Mouse (Mus musculus) heart, adult 11 months (tissue): ENCODE results near the gene Zfp775.
A peak's percentile ranks its signal among the peaks of the same experiment; 100 is the strongest.

ENCODE experiments used
- DNase-seq: peaks from one replicate; pipeline ENCODE4 v3.0.0; 2022

The Zfp775 gene

DNA sequence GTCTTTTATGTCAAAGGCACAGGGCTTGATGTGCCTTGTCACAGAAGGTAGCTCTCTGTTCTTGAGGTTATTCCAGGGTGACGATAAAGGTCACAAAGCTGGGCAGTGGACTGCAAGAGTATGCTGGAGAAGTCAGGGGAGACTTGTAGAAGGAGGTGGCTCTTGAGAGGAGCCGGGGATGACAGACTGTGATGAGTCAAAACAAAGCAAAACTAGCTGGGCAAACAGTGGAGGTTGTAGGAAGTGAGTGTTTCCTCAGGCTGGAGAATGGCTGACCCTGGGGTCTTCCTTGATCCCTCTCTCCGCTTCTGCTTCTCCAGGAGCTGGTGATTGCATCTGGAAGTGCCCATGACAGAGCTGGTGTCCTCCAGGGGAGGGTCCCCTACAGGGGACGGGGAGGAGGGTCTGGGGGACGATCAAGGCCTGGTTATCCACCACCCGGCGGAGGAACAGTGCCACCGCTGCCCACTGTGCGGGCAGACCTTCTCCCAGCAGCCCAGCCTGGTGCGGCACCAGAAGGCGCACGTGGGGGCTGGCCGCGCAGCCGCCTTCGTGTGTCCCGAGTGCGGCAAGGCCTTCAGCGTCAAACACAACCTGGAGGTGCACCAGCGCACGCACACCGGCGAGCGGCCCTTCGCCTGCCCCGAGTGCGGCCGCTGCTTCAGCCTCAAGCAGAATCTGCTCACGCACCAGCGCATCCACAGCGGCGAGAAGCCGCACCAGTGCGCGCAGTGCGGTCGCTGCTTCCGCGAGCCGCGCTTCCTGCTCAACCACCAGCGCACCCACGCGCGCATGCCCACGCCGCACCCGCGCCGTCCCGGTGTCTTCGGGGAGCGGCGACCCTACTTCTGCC, 27.2 kb downstream of the Zfp775 start:
- DNase-seq: peak; percentile 93

DNA sequence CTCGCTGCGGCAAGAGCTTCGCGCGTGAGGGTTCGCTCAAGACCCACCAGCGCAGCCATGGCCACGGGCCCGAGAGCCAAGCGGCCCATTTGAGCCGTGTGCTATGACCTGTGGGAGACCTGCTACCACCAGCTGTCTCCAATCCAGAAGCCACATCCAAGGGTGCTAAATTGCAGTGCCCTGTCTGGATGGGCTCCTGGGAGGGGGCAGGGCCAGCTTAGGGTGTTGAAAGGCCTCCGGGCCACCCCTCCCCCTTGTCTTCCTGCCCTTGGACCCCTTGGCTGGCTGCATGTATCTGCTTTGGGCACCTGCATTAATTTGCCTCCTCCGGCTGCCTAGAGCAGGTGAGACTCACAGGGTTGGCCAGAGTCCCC, 27.8 kb downstream of the Zfp775 start:
- DNase-seq: peak; percentile 93

GRCm38 (mm10) chr6:48630831-48631230, 29.0 kb downstream of the Zfp775 start:
- DNase-seq: peak; percentile 83

DNA sequence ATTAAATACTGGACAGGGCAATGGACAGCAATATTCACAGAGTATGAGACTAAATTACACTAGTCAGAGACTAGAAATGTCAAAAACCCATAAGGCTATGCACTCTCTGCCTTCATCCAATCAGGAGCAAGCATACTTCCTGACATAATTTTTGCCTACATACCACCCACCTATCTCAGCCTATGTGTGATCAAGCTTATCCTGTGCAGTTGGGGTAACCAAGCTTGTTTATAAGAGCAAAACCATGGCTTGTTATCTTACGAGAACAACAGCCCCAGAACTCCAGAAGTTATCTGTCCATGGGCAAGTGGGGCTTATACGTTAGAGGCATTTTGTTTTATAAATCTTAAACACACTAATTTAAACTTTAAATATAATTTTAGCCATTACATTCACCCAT, 33.2 kb downstream of the Zfp775 start:
- peak; percentile 35 for DNase-seq

- peak; percentile 94 for DNase-seq
Observed at GRCm38 (mm10) chr6:48636515-48636914, 34.7 kb downstream of the Zfp775 start.

DNA sequence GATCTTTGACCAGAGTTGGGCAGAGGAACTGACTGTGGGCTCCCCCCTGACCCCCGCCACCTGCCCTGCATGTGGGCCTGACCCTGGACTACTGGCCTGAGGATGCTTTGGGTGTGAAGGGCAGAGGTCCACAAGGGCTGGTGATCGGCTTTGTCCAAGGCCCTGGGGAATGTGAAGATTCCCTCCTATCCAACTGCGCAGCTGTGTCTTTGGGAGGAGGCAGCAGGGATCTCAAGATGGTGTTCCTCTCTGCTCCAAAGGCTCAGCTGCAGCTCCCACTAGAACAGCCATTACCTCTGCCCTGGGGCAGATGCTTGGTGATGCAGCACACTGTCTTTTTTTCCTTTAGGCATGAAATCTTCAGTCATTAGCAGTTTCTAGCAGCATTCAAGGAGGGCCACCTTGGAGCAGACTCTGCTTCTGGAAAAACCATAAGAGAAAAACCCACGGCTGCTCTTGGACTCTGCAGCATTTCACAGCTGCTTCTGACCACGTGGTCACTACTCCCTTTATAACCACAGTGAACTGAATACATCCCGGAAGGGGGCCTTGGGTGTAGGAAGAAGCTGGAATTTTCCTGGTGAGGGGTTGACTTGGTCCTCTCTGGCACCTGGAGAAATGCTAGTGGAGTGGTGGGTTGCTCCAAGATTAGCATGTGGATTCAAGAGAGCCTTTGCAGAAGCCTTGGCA, 36.1 kb downstream of the Zfp775 start:
- peak; percentile 96 for DNase-seq

GRCm38 (mm10) chr6:48638553-48638952, 36.7 kb downstream of the Zfp775 start:
- no peak for DNase-seq

GRCm38 (mm10) chr6:48641391-48641790, 39.5 kb downstream of the Zfp775 start:
- DNase-seq: peak; percentile 71

- peak; percentile 84 for DNase-seq
Observed at GRCm38 (mm10) chr6:48642764-48643292, 41.0 kb downstream of the Zfp775 start.

GRCm38 (mm10) chr6:48645660-48646308, 43.9 kb downstream of the Zfp775 start:
- DNase-seq: peak; percentile 96

GRCm38 (mm10) chr6:48646309-48646690, 44.4 kb downstream of the Zfp775 start:
- DNase-seq: peak; percentile 72

DNA sequence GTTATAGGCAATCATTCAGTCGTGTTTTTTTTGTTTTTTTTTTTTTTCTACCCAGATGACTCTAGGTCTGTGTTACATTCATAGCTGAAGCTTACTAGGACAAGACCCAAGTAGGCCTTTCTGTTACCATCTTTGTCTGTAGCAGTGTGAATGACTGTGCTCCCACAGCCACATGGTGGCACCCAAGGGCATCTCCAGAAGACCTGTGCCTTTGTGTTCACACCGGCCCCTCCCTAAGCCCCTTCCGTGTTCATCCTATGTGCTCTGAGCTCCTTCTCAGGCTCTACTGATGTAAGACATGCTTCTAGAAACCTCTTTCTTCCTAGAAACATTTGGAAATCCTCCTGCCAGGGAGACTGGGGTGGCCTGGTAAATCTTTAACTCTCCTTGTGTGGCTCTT, 45.1 kb downstream of the Zfp775 start, which contains the start of gene Gimap8:
TSS of gene Gimap8 (plus strand) at position 240 of the 400 bp plus-strand sequence.
- peak; percentile 97 for DNase-seq

- DNase-seq: peak; percentile 85
Observed at GRCm38 (mm10) chr6:48647611-48648010, 45.7 kb downstream of the Zfp775 start.

DNA sequence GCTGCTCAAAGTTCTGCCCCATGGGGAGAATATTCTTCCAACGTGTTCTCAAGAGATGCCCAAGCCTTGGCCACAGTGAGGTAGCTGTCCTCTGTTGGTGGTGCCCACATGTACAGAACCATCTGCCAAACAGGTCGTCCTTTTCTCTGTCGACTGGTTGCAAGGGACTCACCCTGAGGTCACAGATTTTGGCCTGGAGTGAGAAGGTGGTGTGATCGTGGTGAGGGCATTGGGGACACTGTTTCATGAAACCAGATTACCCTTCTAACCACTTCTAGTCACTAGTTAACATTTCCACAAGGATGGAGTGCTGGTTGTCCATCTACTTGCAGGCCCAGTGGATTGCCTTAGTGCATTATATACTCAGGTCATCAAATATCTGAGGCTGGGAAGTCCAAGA, 46.9 kb downstream of the Zfp775 start:
- DNase-seq: peak; percentile 84

GRCm38 (mm10) chr6:48650041-48650440, 48.2 kb downstream of the Zfp775 start:
- DNase-seq: peak; percentile 75

DNA sequence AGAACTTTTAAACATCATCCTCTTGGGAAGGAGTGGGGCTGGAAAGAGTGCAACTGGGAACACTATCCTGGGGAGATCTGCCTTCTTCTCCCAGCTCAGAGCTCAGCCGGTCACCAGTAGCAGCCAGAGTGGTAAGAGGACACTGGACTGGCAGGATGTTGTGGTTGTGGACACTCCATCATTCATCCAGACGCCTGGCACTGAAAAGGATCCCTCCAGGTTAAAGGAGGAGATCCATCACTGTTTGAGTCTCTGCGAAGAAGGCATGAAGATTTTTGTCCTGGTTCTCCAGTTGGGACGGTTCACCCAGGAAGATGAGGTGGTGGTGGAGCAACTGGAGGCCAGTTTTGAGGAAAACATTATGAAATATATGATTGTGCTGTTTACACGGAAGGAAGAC, 56.9 kb downstream of the Zfp775 start:
- DNase-seq: peak; percentile 73

GRCm38 (mm10) chr6:48664750-48665149, 62.9 kb downstream of the Zfp775 start:
- DNase-seq: no peak

- DNase-seq: peak; percentile 85
Observed at GRCm38 (mm10) chr6:48665471-48665870, 63.6 kb downstream of the Zfp775 start.

DNA sequence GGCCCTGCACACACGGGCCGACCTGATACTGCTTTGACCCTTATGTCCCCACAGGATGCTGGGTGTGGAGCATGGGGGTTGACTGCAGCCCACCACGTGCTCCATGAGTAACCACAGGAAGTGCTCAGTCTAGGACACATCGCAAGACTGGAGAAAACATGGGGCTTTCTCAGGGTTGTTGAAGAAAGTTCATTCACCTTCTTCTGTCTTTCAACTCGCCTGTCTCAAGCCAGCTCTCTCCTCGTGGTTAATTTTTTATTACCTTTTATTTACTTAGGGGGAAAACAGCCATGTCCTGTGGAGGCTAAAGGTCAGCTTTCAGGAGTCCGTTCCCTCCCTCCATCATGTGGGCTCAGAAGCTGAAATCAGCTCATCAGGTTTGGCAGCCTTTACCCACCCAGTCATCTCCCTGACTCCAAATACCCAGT, 64.3 kb downstream of the Zfp775 start:
- DNase-seq: peak; percentile 77

DNA sequence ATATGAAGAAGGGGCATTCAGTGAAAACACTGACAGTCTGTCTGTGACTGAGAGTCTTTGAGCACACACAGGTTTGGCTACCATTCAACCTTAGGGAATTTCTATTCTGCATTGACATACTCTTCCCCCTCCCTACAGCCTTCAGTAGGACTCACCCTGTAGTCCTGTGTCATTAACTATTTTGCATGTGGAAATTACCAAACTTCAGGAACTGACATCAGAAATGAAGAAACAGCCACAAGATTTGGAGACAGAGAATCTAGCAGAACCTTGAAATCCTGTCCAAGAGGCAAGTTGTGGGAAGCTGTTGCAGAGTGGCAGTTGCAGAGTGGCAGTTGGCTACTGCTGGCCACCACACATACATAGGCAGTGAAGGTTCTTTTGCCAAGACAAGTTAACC, 66.2 kb downstream of the Zfp775 start:
- DNase-seq: peak; percentile 71

DNA sequence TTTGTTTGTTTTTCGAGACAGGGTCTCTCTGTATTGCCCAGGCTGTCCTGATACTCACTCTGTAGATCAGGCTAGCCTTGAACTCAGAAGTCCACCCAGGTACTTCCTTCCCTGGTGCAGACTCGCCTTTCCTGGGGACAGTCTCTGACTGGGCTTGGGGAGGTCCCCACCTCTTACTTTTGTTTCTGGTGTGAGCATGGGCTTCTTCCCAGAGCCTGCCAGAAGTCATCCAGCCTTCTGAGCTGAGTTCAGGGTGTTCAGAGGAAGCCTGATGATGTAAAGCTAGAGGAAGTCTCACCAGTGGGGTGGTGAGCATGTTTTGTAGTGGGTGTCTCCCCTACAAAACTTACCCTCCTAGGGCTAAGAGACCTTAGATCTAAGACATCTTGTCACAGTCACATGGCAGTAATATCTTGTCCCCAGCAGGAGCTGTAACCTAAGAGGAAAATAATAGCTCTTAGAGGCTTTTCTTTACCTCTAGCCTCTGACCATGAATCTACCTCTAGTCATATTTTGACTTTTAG, 67.6 kb downstream of the Zfp775 start:
- DNase-seq: peak; percentile 71
